Mouse (Mus musculus) hindbrain, embryonic 13.5 days (tissue): ENCODE measurements around the gene 1700015G11Rik. TPM values are rescaled to one million over a fixed set of nuclear protein-coding genes. Genes with fewer than 3 reads are reported as not detected.
A peak's percentile ranks its signal among the peaks of the same experiment; 100 is the strongest.

ENCODE experiments used
- ATAC-seq: fragments of 200-750 bp; cut with Nextera tagmentation; 2 replicates; pipeline ENCODE4 v1.8.0; 2017; ENCODE audit warnings: moderate TSS enrichment; ENCODE audit not compliant: low FRiP score
- H3K27ac ChIP-seq: fragments of 300-500 bp; sonication (generic); 2 replicates; pipeline ENCODE4 v1.5.1; 2015; ENCODE audit warnings: inconsistent platforms, mild to moderate bottlenecking, moderate library complexity
- H3K27me3 ChIP-seq: fragments of 300-500 bp; sonication (generic); 2 replicates; pipeline ENCODE4 v1.6.1; 2015; ENCODE audit warnings: mild to moderate bottlenecking, inconsistent platforms
- H3K36me3 ChIP-seq: fragments of 300-500 bp; sonication (generic); 2 replicates; pipeline ENCODE4 v1.6.1; 2015; ENCODE audit warnings: mild to moderate bottlenecking, inconsistent platforms
- H3K4me1 ChIP-seq: fragments of 300-500 bp; sonication (generic); replicated peaks from 2 replicates; pipeline ENCODE4 v1.6.1; 2015; ENCODE audit warnings: inconsistent platforms
- H3K4me2 ChIP-seq: fragments of 300-500 bp; sonication (generic); 2 replicates; pipeline ENCODE4 v1.6.1; 2015; ENCODE audit warnings: inconsistent platforms, mild to moderate bottlenecking, moderate library complexity
- H3K4me3 ChIP-seq: fragments of 300-500 bp; sonication (generic); 2 replicates; pipeline ENCODE4 v1.5.1; 2015; ENCODE audit warnings: mild to moderate bottlenecking, inconsistent platforms
- H3K9ac ChIP-seq: fragments of 300-500 bp; sonication (generic); 2 replicates; pipeline ENCODE4 v1.6.1; 2015; ENCODE audit warnings: mild to moderate bottlenecking, inconsistent platforms
- H3K9me3 ChIP-seq: fragments of 300-500 bp; sonication (generic); 2 replicates; pipeline ENCODE4 v1.6.1; 2016; ENCODE audit warnings: inconsistent platforms
- WGBS: fragments of 180-500 bp; shearing (Covaris S2); methylation state at CpG from one replicate; pipeline ENCODE4 v1.1.7; 2015; 5-methylcytosine and 5-hydroxymethylcytosine counted together
- polyA plus RNA-seq: library from polyadenylated mRNA; unstranded; fragments of >200 nt; fragmentation: Nextera tagmentation; extraction: Ambion mirVana; gene quantifications from 2 replicates; pipeline ENCODE4 v1.2.1, GENCODE M21; 2015

1700015G11Rik gene
- polyA plus RNA-seq, 1 experiment from 2014 or later, result not detected

GRCm38 (mm10) chr7:51991020-51991419 lies 24.5 kb downstream of the 1700015G11Rik start:
- H3K36me3 ChIP-seq, result peaks cover 6% of the 10 kb centered on the region; the same call in 1 of the 2 replicates
- 84% methylated on average over 3 of the region's 3 CpGs for whole genome bisulfite sequencing
- no peaks in the 10 kb centered on the region for H3K4me1 ChIP-seq
- no peaks in the 10 kb centered on the region for H3K27me3 ChIP-seq
- no peak overlapping the region for H3K4me3 ChIP-seq
- no peak for ATAC-seq
- no peak overlapping the region for H3K9ac ChIP-seq
- no peak overlapping the region for H3K27ac ChIP-seq
- H3K9me3 ChIP-seq, result no peaks in the 10 kb centered on the region
- H3K4me2 ChIP-seq, result no peak overlapping the region

- H3K9ac ChIP-seq, result no peak overlapping the region
- H3K4me1 ChIP-seq, result no peaks in the 10 kb centered on the region; the same call in 1 of the 2 replicates
- no peak overlapping the region for H3K4me2 ChIP-seq
- WGBS, result 69% methylated on average over 6 of the region's 6 CpGs
- no peak for ATAC-seq
- no peaks in the 10 kb centered on the region for H3K9me3 ChIP-seq
- no peaks in the 10 kb centered on the region for H3K27me3 ChIP-seq
- no peak overlapping the region for H3K4me3 ChIP-seq
- H3K27ac ChIP-seq, result no peak overlapping the region
- H3K36me3 ChIP-seq, result no peaks in the 10 kb centered on the region
Observed at GRCm38 (mm10) chr7:51986909-51987308, 28.6 kb downstream of the 1700015G11Rik start.

- Histone ChIP-seq H3K9me3 (no peaks in the 10 kb centered on the region), H3K9ac (no peak overlapping the region), H3K27ac (no peak overlapping the region), H3K36me3 (no peaks in the 10 kb centered on the region), H3K4me1 (no peaks in the 10 kb centered on the region; the same call in 1 of the 2 replicates), H3K4me3 (no peak overlapping the region), H3K4me2 (no peak overlapping the region), H3K27me3 (no peaks in the 10 kb centered on the region)
- no peak for ATAC-seq
- whole genome bisulfite sequencing, result 81% methylated on average over 6 of the region's 6 CpGs
Observed at GRCm38 (mm10) chr7:51985763-51986162, 29.8 kb downstream of the 1700015G11Rik start.

- no peaks in the 10 kb centered on the region for H3K9me3 ChIP-seq
- H3K4me1 ChIP-seq, result no peaks in the 10 kb centered on the region; the same call in 1 of the 2 replicates
- 50% methylated on average over 1 of the region's 1 CpGs for WGBS
- no peak for ATAC-seq
- no peak overlapping the region for H3K4me3 ChIP-seq
- H3K4me2 ChIP-seq, result no peak overlapping the region
- no peaks in the 10 kb centered on the region for H3K27me3 ChIP-seq
- no peaks in the 10 kb centered on the region for H3K36me3 ChIP-seq
- no peak overlapping the region for H3K9ac ChIP-seq
- H3K27ac ChIP-seq, result no peak overlapping the region
Observed at GRCm38 (mm10) chr7:51982303-51982702, 33.2 kb downstream of the 1700015G11Rik start.

- Histone ChIP-seq H3K27ac (no peak overlapping the region), H3K4me1 (peaks cover 8% of the 10 kb centered on the region), H3K9ac (no peak overlapping the region), H3K4me3 (no peak overlapping the region), H3K36me3 (no peaks in the 10 kb centered on the region), H3K27me3 (no peaks in the 10 kb centered on the region), H3K9me3 (no peaks in the 10 kb centered on the region), H3K4me2 (no peak overlapping the region)
- no peak for ATAC-seq
- WGBS, result 45% methylated on average over 5 of the region's 5 CpGs
Observed at GRCm38 (mm10) chr7:51979271-51979670, 36.3 kb downstream of the 1700015G11Rik start.

GRCm38 (mm10) chr7:51975181-51975580 lies 40.3 kb downstream of the 1700015G11Rik start:
- no peak overlapping the region for H3K9ac ChIP-seq

GRCm38 (mm10) chr7:51973526-51973925 lies 42.0 kb downstream of the 1700015G11Rik start:
- no peaks in the 10 kb centered on the region for H3K9me3 ChIP-seq
- no peak overlapping the region for H3K9ac ChIP-seq
- peaks cover 12% of the 10 kb centered on the region for H3K4me1 ChIP-seq
- H3K27me3 ChIP-seq, result no peaks in the 10 kb centered on the region
- H3K36me3 ChIP-seq, result no peaks in the 10 kb centered on the region
- H3K4me2 ChIP-seq, result no peak overlapping the region
- H3K4me3 ChIP-seq, result no peak overlapping the region
- WGBS, result 49% methylated on average over 2 of the region's 2 CpGs
- H3K27ac ChIP-seq, result no peak overlapping the region
- ATAC-seq, result no peak

More at GRCm38 (mm10) chr7:51975181-51975580, 40.3 kb downstream of the 1700015G11Rik start:
- H3K4me1 ChIP-seq, result peaks cover 12% of the 10 kb centered on the region
- ATAC-seq, result no peak
- H3K4me2 ChIP-seq, result no peak overlapping the region
- no peak overlapping the region for H3K4me3 ChIP-seq
- H3K9me3 ChIP-seq, result no peaks in the 10 kb centered on the region
- H3K36me3 ChIP-seq, result no peaks in the 10 kb centered on the region
- H3K27me3 ChIP-seq, result no peaks in the 10 kb centered on the region
- 0 out of 2 replicates have a peak overlapping the region, but pooled peaks have one; percentile 18 for H3K27ac ChIP-seq
- WGBS, result 70% methylated on average over 6 of the region's 6 CpGs

- ATAC-seq, result peak; percentile 49; the same call in 1 of the 2 replicates
- H3K9me3 ChIP-seq, result no peaks in the 10 kb centered on the region
- 0 out of 2 replicates have a peak overlapping the region, but pooled peaks have one; percentile 24 for H3K27ac ChIP-seq
- H3K4me3 ChIP-seq, result no peak overlapping the region
- no peaks in the 10 kb centered on the region for H3K27me3 ChIP-seq
- H3K4me1 ChIP-seq, result peaks cover 12% of the 10 kb centered on the region
- WGBS, result 59% methylated on average over 5 of the region's 5 CpGs
- H3K4me2 ChIP-seq, result no peak overlapping the region
- no peaks in the 10 kb centered on the region for H3K36me3 ChIP-seq
- H3K9ac ChIP-seq, result no peak overlapping the region
Observed at GRCm38 (mm10) chr7:51973091-51973490, 42.4 kb downstream of the 1700015G11Rik start.

- H3K36me3 ChIP-seq, result no peaks in the 10 kb centered on the region
- no peaks in the 10 kb centered on the region for H3K9me3 ChIP-seq
- peaks cover 12% of the 10 kb centered on the region for H3K4me1 ChIP-seq
- H3K4me2 ChIP-seq, result no peak overlapping the region
- no peak overlapping the region for H3K9ac ChIP-seq
- ATAC-seq, result peak; percentile 60
- no peaks in the 10 kb centered on the region for H3K27me3 ChIP-seq
- H3K27ac ChIP-seq, result peak overlapping the region; percentile 6
- 31% methylated on average over 6 of the region's 6 CpGs for WGBS
- H3K4me3 ChIP-seq, result no peak overlapping the region
Observed at GRCm38 (mm10) chr7:51972252-51972855, 43.2 kb downstream of the 1700015G11Rik start.

- H3K9me3 ChIP-seq, result no peaks in the 10 kb centered on the region
- H3K4me2 ChIP-seq, result no peak overlapping the region
- H3K4me1 ChIP-seq, result peaks cover 5% of the 10 kb centered on the region; the same call in 1 of the 2 replicates
- H3K27ac ChIP-seq, result no peak overlapping the region
- no peaks in the 10 kb centered on the region for H3K27me3 ChIP-seq
- H3K4me3 ChIP-seq, result no peak overlapping the region
- no peak overlapping the region for H3K9ac ChIP-seq
- 0 out of 2 replicates have a peak, but pooled peaks cover 3% of the 10 kb centered on the region for H3K36me3 ChIP-seq
- ATAC-seq, result no peak
Observed at GRCm38 (mm10) chr7:51969379-51969778, 46.1 kb downstream of the 1700015G11Rik start.

GRCm38 (mm10) chr7:51967581-51967980 lies 47.9 kb downstream of the 1700015G11Rik start:
- 0 out of 2 replicates have a peak, but pooled peaks cover 3% of the 10 kb centered on the region for H3K36me3 ChIP-seq
- H3K4me3 ChIP-seq, result no peak overlapping the region
- H3K27ac ChIP-seq, result no peak overlapping the region
- H3K9me3 ChIP-seq, result no peaks in the 10 kb centered on the region
- H3K4me1 ChIP-seq, result peaks cover 10% of the 10 kb centered on the region
- no peaks in the 10 kb centered on the region for H3K27me3 ChIP-seq
- no peak overlapping the region for H3K9ac ChIP-seq
- 86% methylated on average over 4 of the region's 4 CpGs for WGBS
- H3K4me2 ChIP-seq, result no peak overlapping the region
- ATAC-seq, result no peak

- WGBS, result 91% methylated on average over 7 of the region's 7 CpGs
- H3K27me3 ChIP-seq, result no peaks in the 10 kb centered on the region
- no peak overlapping the region for H3K4me2 ChIP-seq
- H3K36me3 ChIP-seq, result 0 out of 2 replicates have a peak, but pooled peaks cover 3% of the 10 kb centered on the region
- peaks cover 23% of the 10 kb centered on the region for H3K4me1 ChIP-seq
- no peak for ATAC-seq
- no peaks in the 10 kb centered on the region for H3K9me3 ChIP-seq
- H3K27ac ChIP-seq, result no peak overlapping the region
- H3K4me3 ChIP-seq, result no peak overlapping the region
- no peak overlapping the region for H3K9ac ChIP-seq
Observed at GRCm38 (mm10) chr7:51964681-51965080, 50.8 kb downstream of the 1700015G11Rik start.
